Mouse (Mus musculus): ENCODE measurements at regions not wholly inside any gene's neighbourhood (a gene's known extent, or its start where the extent isn't known, plus 50 kb on each side); places are given as distances from the start of the nearest gene placed in this dataset.

DNA sequence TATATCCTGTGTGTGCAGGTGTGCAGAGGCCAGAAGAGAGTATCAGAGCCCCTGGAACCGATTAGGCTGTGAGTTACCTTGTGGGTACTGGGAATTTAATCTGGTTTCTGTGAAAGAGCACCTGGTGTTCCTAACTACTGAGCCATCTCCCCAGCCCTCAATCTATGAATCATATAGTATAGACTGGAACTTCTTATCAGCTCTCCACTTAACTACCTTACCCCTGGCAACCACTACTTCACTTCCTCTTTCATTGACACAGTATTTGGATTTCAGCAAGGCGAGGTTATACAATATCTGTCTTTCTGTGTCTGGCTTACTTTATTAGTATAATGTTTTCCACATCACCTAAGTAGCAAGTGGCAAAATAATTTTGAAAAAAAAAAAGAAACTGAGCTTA lies 239.1 kb upstream of the Sstr1 start:
- in situ Hi-C loops (cut with MboI; ENCODE audit: low pct_ligation_motif_present, low pct_unique_long_range_greater_than_20kb, low sequenced_read_pairs) (no loop called here), dilution Hi-C loops (cut with MboI; ENCODE audit: extremely low pct_ligation_motif_present, extremely low pct_unique_long_range_greater_than_20kb, low sequenced_read_pairs) (no loop called here)
- Histone ChIP-seq H3K27me3 (replicated peaks) (no peaks in the 10 kb centered on the region), H3K4me2 (ENCODE audit: insufficient read depth, low read depth, poor library complexity, severe bottlenecking) (no peak overlapping the region), H3K9me3 (replicated peaks; ENCODE audit: low read length) (no peaks in the 10 kb centered on the region), H3K36me3 (replicated peaks in 1 of 2; ENCODE audit: control insufficient read depth in 1 of 2, insufficient read depth in 1 of 2, low read length in 1 of 2) (no peaks in the 10 kb centered on the region), H3K4me1 (ENCODE audit: control insufficient read depth in 1 of 2, insufficient read depth in 2 of 2) (peaks cover 0 to 9% of the 10 kb centered on the region in 2 experiments; a peak in 2 of 4 replicates), H3K27ac (ENCODE audit: insufficient read depth, low read depth) (no peak overlapping the region), H3K4me3 (replicated peaks in 1 of 3; ENCODE audit: low read depth in 2 of 3, low read length in 2 of 3, poor library complexity in 1 of 3) (no peak overlapping the region), H3K9ac (ENCODE audit: insufficient read depth, low read depth) (no peak overlapping the region), H3K79me2 (replicated peaks; ENCODE audit: control insufficient read depth, extremely low read depth, insufficient read depth, poor library complexity, severe bottlenecking) (no peaks in the 10 kb centered on the region)
- peak; percentile 37 for DNase-seq (ENCODE audit: extremely low read depth)
- no peak for TF ChIP-seq ZMIZ1 (IDR thresholded peaks at IDR 0.05; ENCODE audit: low read depth, low read length)
- TF ChIP-seq CTCF (conservative IDR thresholded peaks at IDR 0.05 in 1 of 2, IDR thresholded peaks at IDR 0.05 in 1 of 2; ENCODE audit: low read depth in 2 of 2, low read length in 2 of 2) = no peak
- no peak for TF ChIP-seq UBTF (IDR thresholded peaks at IDR 0.05; ENCODE audit: low read depth, low read length)
- TF ChIP-seq GABPA (IDR thresholded peaks at IDR 0.05; ENCODE audit: insufficient replicate concordance, low read depth, low read length) = no peak
- TF ChIP-seq PAX5 (IDR thresholded peaks at IDR 0.05; ENCODE audit: low read length) = no peak
- TF ChIP-seq EP300 (IDR thresholded peaks at IDR 0.05; ENCODE audit: low read length) = no peak
- no peak for TF ChIP-seq BHLHE40 (IDR thresholded peaks at IDR 0.05; ENCODE audit: low read depth, low read length)
- TF ChIP-seq MAZ (IDR thresholded peaks at IDR 0.05; ENCODE audit: low read depth, low read length) = no peak
- TF ChIP-seq POLR2A (IDR thresholded peaks at IDR 0.05; ENCODE audit: low read depth, low read length) = no peak
